Mouse (Mus musculus) heart, adult 2 months (tissue): ENCODE data around the gene Serinc1. TPM values are rescaled to one million over a fixed set of nuclear protein-coding genes. Genes with fewer than 3 reads are reported as not detected.

ENCODE experiments used
- DNase-seq, 2 experiments: peaks; one replicate each; pipeline ENCODE4 v3.0.0; 2021
- H3K27ac ChIP-seq: fragments of 200-600 bp; 2 replicates; pipeline ENCODE4 v1.8.1; 2022
- H3K27me3 ChIP-seq: fragments of 200-500 bp; 2 replicates; pipeline ENCODE4 v1.6.1; 2012; ENCODE audit warnings: mild to moderate bottlenecking, low read length, inconsistent platforms, mixed read lengths; ENCODE audit not compliant: control insufficient read depth, insufficient read depth
- H3K36me3 ChIP-seq: fragments of 200-500 bp; 2 replicates; pipeline ENCODE4 v1.6.1; 2012; ENCODE audit warnings: low read length, inconsistent platforms; ENCODE audit not compliant: control insufficient read depth, insufficient read depth
- H3K4me1 ChIP-seq: fragments of 200-500 bp; 2 replicates; pipeline ENCODE4 v1.6.1; 2011; ENCODE audit warnings: low read length; ENCODE audit not compliant: control insufficient read depth, insufficient read depth
- H3K4me3 ChIP-seq: fragments of 200-600 bp; 2 replicates; pipeline ENCODE4 v1.8.1; 2022
- H3K79me2 ChIP-seq: fragments of 200-500 bp; replicated peaks from 2 replicates; pipeline ENCODE4 v1.6.1; 2012; ENCODE audit warnings: mild to moderate bottlenecking, inconsistent platforms, low read length, moderate library complexity, mixed read lengths; ENCODE audit not compliant: control insufficient read depth, insufficient read depth
- H3K9ac ChIP-seq: fragments of 200-500 bp; 2 replicates; pipeline ENCODE4 v1.6.1; 2012; ENCODE audit warnings: low read depth, mild to moderate bottlenecking, control low read depth, inconsistent platforms, low read length, mixed read lengths
- CTCF ChIP-seq: fragments of 200-600 bp; IDR thresholded peaks from 2 replicates; pipeline ENCODE4 v1.8.1; 2022; ENCODE audit warnings: antibody characterized with exemption, mild to moderate bottlenecking, moderate library complexity
- EP300 ChIP-seq: fragments of 200-500 bp; IDR thresholded peaks from 2 replicates; pipeline ENCODE4 v1.6.1; 2011; ENCODE audit warnings: low read depth, low read length, control low read depth; ENCODE audit not compliant: insufficient read depth
- POLR2A ChIP-seq: fragments of 200-500 bp; IDR thresholded peaks from 2 replicates; pipeline ENCODE4 v1.6.1; 2011; ENCODE audit warnings: mild to moderate bottlenecking, low read depth, low read length, control low read depth; ENCODE audit not compliant: insufficient read depth
- WGBS: fragments of 180-500 bp; shearing (Covaris S2); methylation state at CpG from one replicate; pipeline ENCODE4 v1.1.7; 2018; 5-methylcytosine and 5-hydroxymethylcytosine counted together
- intact Hi-C: fragments of 180-260 bp; cut with DNase I; formaldehyde crosslinking; loops from one replicate; pipeline ENCODE4 v1.15.1; 2025
- polyA plus RNA-seq: library from polyadenylated mRNA; depleted of rRNA; stranded (reverse); fragments of >200 nt; gene quantifications from 2 replicates; pipeline ENCODE4 v1.2.3, GENCODE M21; 2012
- total RNA-seq, 2 experiments: library from RNA; stranded (reverse); gene quantifications; 2 replicates each; pipeline ENCODE4 v1.2.3; 2021

Serinc1 gene
- total and polyA plus RNA-seq, 3 experiments = 88.0 to 315 (median 271) TPM

GRCm38 (mm10) chr10:57526469-57526868 is 5.9 kb downstream of the Serinc1 start:
- Histone ChIP-seq H3K4me3 (no peak overlapping the region), H3K4me1 (peaks cover 6% of the 10 kb centered on the region), H3K79me2 (peaks cover 6% of the 10 kb centered on the region), H3K27me3 (no peaks in the 10 kb centered on the region), H3K36me3 (peaks cover 46% of the 10 kb centered on the region), H3K27ac (no peak overlapping the region), H3K9ac (no peak overlapping the region)
- TF ChIP-seq EP300 (no peak), POLR2A (no peak)
- 84% methylated on average over 5 of the region's 5 CpGs for WGBS
- intact Hi-C loops = no loop called here
- DNase-seq = no peak

- peaks cover 20% of the 10 kb centered on the region for H3K36me3 ChIP-seq
Measured at GRCm38 (mm10) chr10:57515278-57515677, 17.1 kb downstream of the Serinc1 start.

GRCm38 (mm10) chr10:57514616-57515015 is 17.7 kb downstream of the Serinc1 start:
- no peak for TF ChIP-seq POLR2A
- TF ChIP-seq EP300 = no peak
- TF ChIP-seq CTCF = no peak
- Histone ChIP-seq H3K79me2 (no peaks in the 10 kb centered on the region), H3K27me3 (no peaks in the 10 kb centered on the region), H3K4me1 (no peaks in the 10 kb centered on the region), H3K27ac (no peak overlapping the region), H3K9ac (no peak overlapping the region), H3K36me3 (peaks cover 18% of the 10 kb centered on the region), H3K4me3 (no peak overlapping the region)
- intact Hi-C loops = no loop called here
- no peak for DNase-seq
- 95% methylated on average over 2 of the region's 2 CpGs for WGBS

More at GRCm38 (mm10) chr10:57515278-57515677, 17.1 kb downstream of the Serinc1 start:
- Histone ChIP-seq H3K27ac (no peak overlapping the region), H3K27me3 (no peaks in the 10 kb centered on the region), H3K4me1 (no peaks in the 10 kb centered on the region), H3K79me2 (no peaks in the 10 kb centered on the region), H3K9ac (no peak overlapping the region), H3K4me3 (no peak overlapping the region)
- 40% methylated on average over 1 of the region's 1 CpGs for WGBS
- no peak for TF ChIP-seq CTCF
- no peak for TF ChIP-seq EP300
- TF ChIP-seq POLR2A = no peak
- intact Hi-C loops = no loop called here
- no peak for DNase-seq

- Histone ChIP-seq H3K79me2 (peaks cover 2% of the 10 kb centered on the region), H3K27me3 (no peaks in the 10 kb centered on the region), H3K4me3 (no peak overlapping the region), H3K9ac (no peak overlapping the region), H3K27ac (peak overlapping the region; percentile 83), H3K36me3 (peaks cover 12% of the 10 kb centered on the region), H3K4me1 (no peaks in the 10 kb centered on the region)
- 59% methylated on average over 9 of the region's 9 CpGs for WGBS
- no peak for DNase-seq
- TF ChIP-seq CTCF (no peak), EP300 (no peak), POLR2A (no peak)
- intact Hi-C loops = no loop called here
Measured at GRCm38 (mm10) chr10:57499414-57500156, 32.7 kb downstream of the Serinc1 start.

GRCm38 (mm10) chr10:57492050-57492449 is 40.3 kb downstream of the Serinc1 start:
- Histone ChIP-seq H3K4me1 (peaks cover 3% of the 10 kb centered on the region; the same call in 1 of the 2 replicates), H3K36me3 (peaks cover 3% of the 10 kb centered on the region; the same call in 1 of the 2 replicates), H3K9ac (no peak overlapping the region), H3K79me2 (peaks cover 2% of the 10 kb centered on the region), H3K4me3 (no peak overlapping the region), H3K27me3 (no peaks in the 10 kb centered on the region), H3K27ac (no peak overlapping the region)
- 78% methylated on average over 2 of the region's 2 CpGs for WGBS
- intact Hi-C loops = no loop called here
- DNase-seq = peak in 1 of 2 experiments; percentile 17
- TF ChIP-seq EP300 (no peak), CTCF (no peak), POLR2A (no peak)

- intact Hi-C loops = loop anchor here (10.0 kb wide), 2 partner anchors 306 to 1254 kb away; partner anchors contain the start of gene Smpdl3a
- Histone ChIP-seq H3K36me3 (peaks cover 3% of the 10 kb centered on the region; the same call in 1 of the 2 replicates), H3K4me3 (no peak overlapping the region), H3K27me3 (no peaks in the 10 kb centered on the region), H3K9ac (no peak overlapping the region), H3K4me1 (peaks cover 3% of the 10 kb centered on the region; the same call in 1 of the 2 replicates), H3K79me2 (no peaks in the 10 kb centered on the region), H3K27ac (no peak overlapping the region)
- DNase-seq = no peak
- TF ChIP-seq EP300 = no peak
- TF ChIP-seq CTCF = peak; percentile 35
Measured at GRCm38 (mm10) chr10:57488591-57488990, 43.7 kb downstream of the Serinc1 start.
